27 mouse cellular contexts compared by ENCODE assay signal in genomic region chr13:94518176-94518575, GRCm38 (mm10).
DNase-seq lines count a peak whose midpoint lies in the region; ATAC-seq lines count a peak whose summit lies in the region.
"Had no signal": no experiment of that assay in that cellular context is flagged by ENCODE, and none has a peak within 500 bp of the region (broad histone marks: within the 10 kb centered on the region; RNA-seq: fewer than 3 reads in every experiment).

No protein-coding gene starts in this region.

- 0 out of 2 replicates have a peak overlapping the region, but pooled peaks have one; percentile 28 for H3K27ac ChIP-seq in heart, embryonic 13.5 days (replicated peaks)
- no peak overlapping the region for H3K27ac ChIP-seq in heart, embryonic 12.5 days (ENCODE audit: poor library complexity, severe bottlenecking)
- no peak overlapping the region for H3K27ac ChIP-seq in midbrain, embryonic 11.5 days (ENCODE audit: low read depth, low read length)
- H3K27ac ChIP-seq in midbrain, embryonic 15.5 days, result no peak overlapping the region
- H3K27ac ChIP-seq: embryonic facial prominence, embryonic 13.5 days; embryonic facial prominence, embryonic 15.5 days; forebrain, embryonic 10.5 days; forebrain, embryonic 12.5 days had no signal

- H3K9me3 ChIP-seq in heart, embryonic 13.5 days, result no peaks in the 10 kb centered on the region
- H3K9me3 ChIP-seq in heart, embryonic 12.5 days (replicated peaks), result no peaks in the 10 kb centered on the region
- H3K9me3 ChIP-seq in midbrain, embryonic 11.5 days (ENCODE audit: control insufficient read depth, low read length), result no peaks in the 10 kb centered on the region
- no peaks in the 10 kb centered on the region for H3K9me3 ChIP-seq in midbrain, embryonic 15.5 days
- H3K9me3 ChIP-seq: embryonic facial prominence, embryonic 13.5 days; embryonic facial prominence, embryonic 15.5 days; forebrain, embryonic 10.5 days; forebrain, embryonic 12.5 days; G1E had no signal

- peaks cover 42% of the 10 kb centered on the region for H3K4me1 ChIP-seq in heart, embryonic 13.5 days
- H3K4me1 ChIP-seq in heart, embryonic 12.5 days (replicated peaks), result peaks cover 45% of the 10 kb centered on the region
- no peaks in the 10 kb centered on the region for H3K4me1 ChIP-seq in midbrain, embryonic 11.5 days (ENCODE audit: control insufficient read depth, insufficient read depth, low read length)
- no peaks in the 10 kb centered on the region for H3K4me1 ChIP-seq in midbrain, embryonic 15.5 days
- H3K4me1 ChIP-seq: embryonic facial prominence, embryonic 13.5 days; embryonic facial prominence, embryonic 15.5 days; forebrain, embryonic 10.5 days; forebrain, embryonic 12.5 days had no signal

- H3K27me3 ChIP-seq in heart, embryonic 13.5 days (replicated peaks), result no peaks in the 10 kb centered on the region
- no peaks in the 10 kb centered on the region for H3K27me3 ChIP-seq in heart, embryonic 12.5 days (replicated peaks)
- no peaks in the 10 kb centered on the region for H3K27me3 ChIP-seq in midbrain, embryonic 11.5 days (ENCODE audit: control insufficient read depth, insufficient read depth, low read length)
- no peaks in the 10 kb centered on the region for H3K27me3 ChIP-seq in midbrain, embryonic 15.5 days (replicated peaks)
- H3K27me3 ChIP-seq: embryonic facial prominence, embryonic 13.5 days; embryonic facial prominence, embryonic 15.5 days; forebrain, embryonic 12.5 days; Patski had no signal

- WGBS in heart, embryonic 13.5 days, result 64% methylated on average over 4 of the region's 4 CpGs
- WGBS in heart, embryonic 12.5 days, result 81% methylated on average over 4 of the region's 4 CpGs
- WGBS in midbrain, embryonic 11.5 days, result 91% methylated on average over 4 of the region's 4 CpGs
- 92% methylated on average over 4 of the region's 4 CpGs for WGBS in midbrain, embryonic 15.5 days

- no peak overlapping the region for H3K9ac ChIP-seq in heart, embryonic 13.5 days
- H3K9ac ChIP-seq in heart, embryonic 12.5 days, result no peak overlapping the region
- H3K9ac ChIP-seq in midbrain, embryonic 11.5 days (ENCODE audit: low read length), result no peak overlapping the region
- no peak overlapping the region for H3K9ac ChIP-seq in midbrain, embryonic 15.5 days
- H3K9ac ChIP-seq: embryonic facial prominence, embryonic 13.5 days; embryonic facial prominence, embryonic 15.5 days; forebrain, embryonic 12.5 days had no signal

- peaks cover 12% of the 10 kb centered on the region for H3K36me3 ChIP-seq in heart, embryonic 13.5 days
- 0 out of 2 replicates have a peak, but pooled peaks cover 2% of the 10 kb centered on the region for H3K36me3 ChIP-seq in heart, embryonic 12.5 days
- H3K36me3 ChIP-seq in midbrain, embryonic 11.5 days (ENCODE audit: control insufficient read depth, insufficient read depth, low read length), result peaks cover 2% of the 10 kb centered on the region; the same call in 1 of the 2 replicates
- no peaks in the 10 kb centered on the region for H3K36me3 ChIP-seq in midbrain, embryonic 15.5 days (replicated peaks)
- H3K36me3 ChIP-seq: embryonic facial prominence, embryonic 15.5 days; forebrain, embryonic 12.5 days had no signal

- no peak overlapping the region for H3K4me2 ChIP-seq in heart, embryonic 13.5 days
- no peak overlapping the region for H3K4me2 ChIP-seq in heart, embryonic 12.5 days
- H3K4me2 ChIP-seq in midbrain, embryonic 11.5 days, result no peak overlapping the region
- no peak overlapping the region for H3K4me2 ChIP-seq in midbrain, embryonic 15.5 days
- H3K4me2 ChIP-seq: embryonic facial prominence, embryonic 13.5 days; embryonic facial prominence, embryonic 15.5 days; forebrain, embryonic 12.5 days had no signal

- ATAC-seq in heart, embryonic 13.5 days (ENCODE audit: extremely low read depth, insufficient number of reproducible peaks, low FRiP score, low TSS enrichment), result no peak
- no peak for ATAC-seq in heart, embryonic 12.5 days (ENCODE audit: insufficient number of reproducible peaks, low FRiP score)
- ATAC-seq in midbrain, embryonic 11.5 days (ENCODE audit: low FRiP score), result no peak
- no peak for ATAC-seq in midbrain, embryonic 15.5 days (replicated peaks)
- ATAC-seq in cerebellum, adult (ENCODE audit: insufficient number of reproducible peaks, low FRiP score, low TSS enrichment), result no peak
- ATAC-seq: activated CD4-positive, CD25-positive, alpha-beta regulatory T cell, adult 4 months; forebrain, embryonic 14.5 days; forebrain, embryonic 16.5 days; Patski had no signal

- no peak overlapping the region for H3K4me3 ChIP-seq in heart, embryonic 13.5 days
- no peak overlapping the region for H3K4me3 ChIP-seq in heart, embryonic 12.5 days
- no peak overlapping the region for H3K4me3 ChIP-seq in midbrain, embryonic 11.5 days (ENCODE audit: low read depth, low read length)
- no peak overlapping the region for H3K4me3 ChIP-seq in midbrain, embryonic 15.5 days
- H3K4me3 ChIP-seq: embryonic facial prominence, embryonic 13.5 days; embryonic facial prominence, embryonic 15.5 days; erythroblast, embryonic 14.5 days; forebrain, embryonic 10.5 days; forebrain, embryonic 12.5 days had no signal

- DNase-seq in midbrain, embryonic 11.5 days (ENCODE audit: low spot score, missing footprints), result peak; percentile 23
- peak; percentile 85 for DNase-seq in R1 (ENCODE audit: low read depth, low spot score)
- no peak for DNase-seq in left cerebral cortex, adult 8-10 months (ENCODE audit: low spot score in 2 of 2)
- DNase-seq: adrenal gland, adult 8-10 months; adrenal gland, postnatal 14 days; adrenal gland, postnatal 36 days; cerebellum, adult 11 months; cerebellum, adult 18-20 months; cerebellum, adult 8-10 months; cerebellum, adult 9-11 months; cerebellum, postnatal 14 days; cerebellum, postnatal 36 days; embryo, embryonic 11 days had no signal

Comparison
In these comparisons a context has a peak if more than half of its experiments do, and no peak if none do; other contexts are left out.
1. DNase-seq: peak in midbrain, embryonic 11.5 days (single experiment) and R1 (single experiment); none in left cerebral cortex, adult 8-10 months (0 of 2).